In the genomic region with DNA sequence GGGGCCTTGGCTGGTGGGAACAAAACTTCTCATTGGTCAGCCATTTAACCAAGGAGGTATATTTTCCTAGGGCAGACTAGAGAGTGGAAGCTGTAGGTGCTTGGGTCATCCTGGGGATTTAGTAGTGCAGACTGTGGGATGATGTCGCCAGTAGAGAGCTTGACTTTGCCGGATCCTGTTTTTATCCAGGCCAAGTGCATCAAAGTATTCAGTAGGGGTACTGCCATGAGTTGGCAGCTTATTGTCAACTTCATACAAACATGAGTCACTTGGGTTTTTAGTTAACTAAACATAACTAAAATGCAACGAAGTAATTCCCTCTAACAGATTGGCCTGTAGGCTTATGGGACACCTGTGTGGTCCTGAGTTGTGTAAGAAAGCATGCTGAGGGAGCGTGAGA, we compare ENCODE assay signal across 17 mouse cellular contexts.
"Had no signal": no experiment of that assay in that cellular context is flagged by ENCODE, and none has a peak within 500 bp of the region (broad histone marks: within the 10 kb centered on the region; RNA-seq: fewer than 3 reads in every experiment).

No protein-coding gene starts in this region.

- H3K36me3 ChIP-seq: liver, embryonic 15.5 days; lung, embryonic 15.5 days; midbrain, embryonic 13.5 days; midbrain, embryonic 15.5 days; neural tube, embryonic 13.5 days; neural tube, embryonic 15.5 days had no signal

- H3K9me3 ChIP-seq: liver, embryonic 15.5 days; lung, embryonic 15.5 days; midbrain, embryonic 13.5 days; midbrain, embryonic 15.5 days; neural tube, embryonic 13.5 days; neural tube, embryonic 15.5 days had no signal

- H3K4me2 ChIP-seq: liver, embryonic 15.5 days; lung, embryonic 15.5 days; midbrain, embryonic 11.5 days; midbrain, embryonic 13.5 days; midbrain, embryonic 15.5 days; neural tube, embryonic 13.5 days; neural tube, embryonic 15.5 days had no signal

- H3K4me1 ChIP-seq: liver, embryonic 15.5 days; lung, embryonic 15.5 days; midbrain, embryonic 13.5 days; midbrain, embryonic 15.5 days; neural tube, embryonic 13.5 days; neural tube, embryonic 15.5 days had no signal

- ATAC-seq: liver, postnatal 0 days; midbrain, embryonic 13.5 days; midbrain, embryonic 15.5 days had no signal

- H3K4me3 ChIP-seq: liver, embryonic 15.5 days; lung, embryonic 15.5 days; megakaryocyte, embryonic 14.5 days; midbrain, embryonic 13.5 days; midbrain, embryonic 15.5 days; neural tube, embryonic 13.5 days; neural tube, embryonic 15.5 days had no signal

- H3K27me3 ChIP-seq: liver, embryonic 15.5 days; lung, embryonic 15.5 days; midbrain, embryonic 13.5 days; midbrain, embryonic 15.5 days; neural tube, embryonic 13.5 days; neural tube, embryonic 15.5 days had no signal

- DNase-seq: liver, postnatal 0 days; lung, adult 2 months; lung, postnatal 14 days; lung, postnatal 36 days; right cerebral cortex, postnatal 14 days; thymus, adult 2 months; thymus, postnatal 25 days; thymus, postnatal 4 days had no signal

- H3K27ac ChIP-seq: liver, embryonic 15.5 days; lung, embryonic 15.5 days; macrophage; midbrain, embryonic 13.5 days; midbrain, embryonic 15.5 days; neural tube, embryonic 13.5 days; neural tube, embryonic 15.5 days had no signal

- H3K9ac ChIP-seq: liver, embryonic 15.5 days; liver, postnatal 0 days; lung, embryonic 15.5 days; midbrain, embryonic 13.5 days; midbrain, embryonic 15.5 days; neural tube, embryonic 13.5 days; neural tube, embryonic 15.5 days had no signal
